Comparison of ENCODE assay signal across 8 mouse cellular contexts in the genomic region with DNA sequence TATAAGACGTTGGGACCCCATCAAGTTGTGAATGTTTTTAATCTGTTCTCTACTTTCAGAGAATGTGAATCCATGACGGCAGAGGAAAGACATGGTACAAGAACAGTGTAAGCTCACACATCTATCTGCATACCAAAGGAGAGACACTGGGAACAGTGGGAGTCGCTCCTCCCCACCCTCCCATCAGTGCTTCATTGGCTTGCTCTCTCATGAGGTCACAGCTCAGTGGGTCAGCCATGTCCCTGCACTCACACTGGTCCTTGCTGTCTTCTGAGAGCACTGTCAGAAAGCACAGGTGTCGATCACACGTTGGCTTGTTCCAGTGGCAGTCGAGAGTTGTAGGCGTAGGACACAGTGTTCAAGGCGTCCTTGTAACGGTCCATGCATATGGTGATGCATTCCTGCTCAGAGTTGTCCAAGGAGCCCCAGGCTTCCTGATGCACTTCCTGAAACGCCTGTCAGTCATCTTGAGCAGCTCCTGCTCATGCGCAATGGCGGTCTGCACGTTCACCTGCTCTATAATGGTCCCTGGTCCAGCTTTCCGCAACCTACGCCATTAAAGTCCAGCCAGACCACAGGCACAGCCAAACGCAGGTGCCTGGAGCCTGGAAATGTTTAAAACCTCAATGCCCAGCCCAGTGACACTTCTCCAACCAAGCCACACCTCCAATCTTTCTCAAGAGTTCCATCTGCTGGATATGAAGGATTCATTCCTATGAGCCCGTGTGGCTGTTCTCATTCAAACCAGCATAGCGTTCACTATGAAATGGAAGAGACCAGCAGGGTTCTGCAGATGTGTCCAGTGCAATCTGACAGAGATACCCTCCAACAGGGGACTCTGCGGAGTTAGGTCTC. TPM values are rescaled to one million over a fixed set of nuclear protein-coding genes. Genes with fewer than 3 reads are reported as not detected.
DNase-seq lines count a peak whose midpoint lies in the region; ATAC-seq and TF ChIP-seq lines count a peak whose summit lies in the region.

No protein-coding gene starts in this region.

- TF ChIP-seq CTCF in ES-Bruce4 (IDR thresholded peaks at IDR 0.05; ENCODE audit: low read depth, low read length), result no peak

- H3K27ac ChIP-seq in heart, embryonic 10.5 days, result peak overlapping the region; percentile 47; the same call in 1 of the 2 replicates
- H3K27ac ChIP-seq in ES-Bruce4 (ENCODE audit: insufficient read depth, low read length), result no peak overlapping the region
- no peak overlapping the region for H3K27ac ChIP-seq in forebrain, embryonic 13.5 days
- peak overlapping the region; percentile 65; the same call in 1 of the 2 replicates for H3K27ac ChIP-seq in liver, embryonic 15.5 days (replicated peaks)

- H3K9ac ChIP-seq in ES-Bruce4 (ENCODE audit: low read depth, poor library complexity, severe bottlenecking), result no peak overlapping the region
- H3K9ac ChIP-seq in forebrain, embryonic 13.5 days, result no peak overlapping the region
- H3K9ac ChIP-seq in liver, embryonic 15.5 days, result no peak overlapping the region

- peaks cover 52% of the 10 kb centered on the region for H3K27me3 ChIP-seq in heart, embryonic 10.5 days (ENCODE audit: insufficient read depth, poor library complexity, severe bottlenecking)
- H3K27me3 ChIP-seq in ES-Bruce4 (ENCODE audit: control insufficient read depth, insufficient read depth, low read length, poor library complexity, severe bottlenecking), result peaks cover 2% of the 10 kb centered on the region; the same call in 1 of the 2 replicates
- H3K27me3 ChIP-seq in forebrain, embryonic 13.5 days, result peaks cover 54% of the 10 kb centered on the region
- peaks cover 39% of the 10 kb centered on the region for H3K27me3 ChIP-seq in liver, embryonic 15.5 days

- 0 out of 2 replicates have a peak, but pooled peaks have one; percentile 57 for TF ChIP-seq EP300 in ES-Bruce4 (IDR thresholded peaks at IDR 0.05; ENCODE audit: insufficient read depth, low read depth, low read length)

- H3K4me2 ChIP-seq in forebrain, embryonic 13.5 days, result peak overlapping the region; percentile 65
- H3K4me2 ChIP-seq in liver, embryonic 15.5 days, result peak overlapping the region; percentile 84

- ATAC-seq in forebrain, embryonic 13.5 days, result no peak
- no peak for ATAC-seq in liver, embryonic 15.5 days (ENCODE audit: insufficient read depth)

- no peak overlapping the region for H3K4me3 ChIP-seq in heart, embryonic 10.5 days
- peak overlapping the region; percentile 3; the same call in 1 of the 2 replicates for H3K4me3 ChIP-seq in ES-Bruce4 (ENCODE audit: low read depth, low read length)
- peak overlapping the region; percentile 55 for H3K4me3 ChIP-seq in forebrain, embryonic 13.5 days
- H3K4me3 ChIP-seq in liver, embryonic 15.5 days (replicated peaks), result no peak overlapping the region

- TF ChIP-seq POLR2A in ES-Bruce4 (IDR thresholded peaks at IDR 0.05; ENCODE audit: insufficient read depth, low read length), result no peak

- H3K9me3 ChIP-seq in heart, embryonic 10.5 days, result no peaks in the 10 kb centered on the region
- no peaks in the 10 kb centered on the region for H3K9me3 ChIP-seq in ES-Bruce4 (replicated peaks; ENCODE audit: control insufficient read depth, insufficient read depth, low read length, poor library complexity, severe bottlenecking)
- H3K9me3 ChIP-seq in forebrain, embryonic 13.5 days (replicated peaks), result no peaks in the 10 kb centered on the region
- H3K9me3 ChIP-seq in liver, embryonic 15.5 days (replicated peaks), result no peaks in the 10 kb centered on the region

- no peaks in the 10 kb centered on the region for H3K36me3 ChIP-seq in heart, embryonic 10.5 days
- H3K36me3 ChIP-seq in ES-Bruce4 (ENCODE audit: control insufficient read depth, insufficient read depth, low read length, poor library complexity, severe bottlenecking), result no peaks in the 10 kb centered on the region
- no peaks in the 10 kb centered on the region for H3K36me3 ChIP-seq in forebrain, embryonic 13.5 days (ENCODE audit: poor library complexity, severe bottlenecking)
- H3K36me3 ChIP-seq in liver, embryonic 15.5 days (replicated peaks), result no peaks in the 10 kb centered on the region

- DNase-seq in heart, embryonic 10.5 days (ENCODE audit: low spot score), result no peak
- no peak for DNase-seq in heart, adult 8-10 months (ENCODE audit: low spot score)
- DNase-seq in adrenal gland, postnatal 4 days (ENCODE audit: low spot score in 2 of 2), result no peak
- DNase-seq in adrenal gland, adult 18-20 months (ENCODE audit: low spot score in 2 of 2), result no peak
- no peak for DNase-seq in layer of hippocampus, postnatal 25 days (ENCODE audit: extremely low spot score in 1 of 2, low spot score in 1 of 2)

- H3K4me1 ChIP-seq in heart, embryonic 10.5 days, result peaks cover 27% of the 10 kb centered on the region
- H3K4me1 ChIP-seq in ES-Bruce4 (ENCODE audit: control insufficient read depth, insufficient read depth, low read length), result peaks cover 7% of the 10 kb centered on the region
- peaks cover 24% of the 10 kb centered on the region for H3K4me1 ChIP-seq in forebrain, embryonic 13.5 days
- H3K4me1 ChIP-seq in liver, embryonic 15.5 days (replicated peaks), result peaks cover 43% of the 10 kb centered on the region

- WGBS in heart, embryonic 10.5 days, result 76% methylated on average over 19 of the region's 19 CpGs
- 78% methylated on average over 19 of the region's 19 CpGs for WGBS in forebrain, embryonic 13.5 days
- WGBS in liver, embryonic 15.5 days (ENCODE audit: insufficient replicate concordance), result 67% methylated on average over 19 of the region's 19 CpGs

RNA-seq across cellular contexts. Expression of gene H2-K1, which starts 19.7 kb away (rescaled TPM):
- polyA plus RNA-seq in heart, embryonic 10.5 days (2016; fragmentation: Nextera tagmentation; extraction: Ambion mirVana), result 13.0 and 16.2 TPM in 2 replicates
- 100 to 1,000 TPM; 111 to 163 (median 123) TPM for total RNA-seq in heart, adult 8-10 months (2022)
- 98.4 and 103 TPM in 2 replicates for polyA plus RNA-seq in ES-Bruce4 (2011; ENCODE audit: insufficient read depth, insufficient read length, low read depth, missing spikeins)
- polyA plus RNA-seq in forebrain, embryonic 13.5 days (2015; fragmentation: Nextera tagmentation; extraction: Ambion mirVana), result 12.9 and 24.0 TPM in 2 replicates
- 123 and 165 TPM in 2 replicates for polyA plus RNA-seq in liver, embryonic 15.5 days (2015; fragmentation: Nextera tagmentation; extraction: Ambion mirVana)
- total RNA-seq in adrenal gland, postnatal 4 days (2021), result 100 to 1,000 TPM; 173 to 174 TPM
- total RNA-seq in adrenal gland, adult 18-20 months (2021), result 1,000 to 10,000 TPM in 1 of 2 experiments, 100 to 1,000 TPM in 1; 550 to 1,344 TPM
- total RNA-seq in layer of hippocampus, postnatal 25 days (2021), result 10 to 100 TPM; 15.8 to 19.7 TPM

RNA-seq across cellular contexts. Expression of gene Rps18, which starts 24.6 kb away (rescaled TPM):
- polyA plus RNA-seq in heart, embryonic 10.5 days (2016; fragmentation: Nextera tagmentation; extraction: Ambion mirVana), result 1,115 and 1,297 TPM in 2 replicates
- total RNA-seq in heart, adult 8-10 months (2022), result 100 to 1,000 TPM; 373 to 430 (median 408) TPM
- polyA plus RNA-seq in ES-Bruce4 (2011; ENCODE audit: insufficient read depth, insufficient read length, low read depth, missing spikeins), result 2,174 TPM in 2 replicates
- polyA plus RNA-seq in forebrain, embryonic 13.5 days (2015; fragmentation: Nextera tagmentation; extraction: Ambion mirVana), result 1,165 and 1,184 TPM in 2 replicates
- 939 and 1,010 TPM in 2 replicates for polyA plus RNA-seq in liver, embryonic 15.5 days (2015; fragmentation: Nextera tagmentation; extraction: Ambion mirVana)
- total RNA-seq in adrenal gland, postnatal 4 days (2021), result 1,000 to 10,000 TPM; 1,180 to 1,281 TPM
- total RNA-seq in adrenal gland, adult 18-20 months (2021), result 100 to 1,000 TPM; 672 to 676 TPM
- total RNA-seq in layer of hippocampus, postnatal 25 days (2021), result 100 to 1,000 TPM; 311 to 351 TPM

RNA-seq across cellular contexts. Expression of gene Vps52, which starts 24.8 kb away (rescaled TPM):
- 47.1 and 47.5 TPM in 2 replicates for polyA plus RNA-seq in heart, embryonic 10.5 days (2016; fragmentation: Nextera tagmentation; extraction: Ambion mirVana)
- 10 to 100 TPM; 35.6 to 45.0 (median 41.6) TPM for total RNA-seq in heart, adult 8-10 months (2022)
- polyA plus RNA-seq in ES-Bruce4 (2011; ENCODE audit: insufficient read depth, insufficient read length, low read depth, missing spikeins), result 18.3 and 19.0 TPM in 2 replicates
- 58.6 and 61.4 TPM in 2 replicates for polyA plus RNA-seq in forebrain, embryonic 13.5 days (2015; fragmentation: Nextera tagmentation; extraction: Ambion mirVana)
- 23.3 and 24.6 TPM in 2 replicates for polyA plus RNA-seq in liver, embryonic 15.5 days (2015; fragmentation: Nextera tagmentation; extraction: Ambion mirVana)
- 10 to 100 TPM; 62.8 to 72.5 TPM for total RNA-seq in adrenal gland, postnatal 4 days (2021)
- total RNA-seq in adrenal gland, adult 18-20 months (2021), result 10 to 100 TPM; 51.1 to 53.5 TPM
- 10 to 100 TPM; 85.0 to 95.9 TPM for total RNA-seq in layer of hippocampus, postnatal 25 days (2021)

RNA-seq across cellular contexts. Expression of gene B3galt4, which starts 29.1 kb away (rescaled TPM):
- 5.9 and 7.1 TPM in 2 replicates for polyA plus RNA-seq in heart, embryonic 10.5 days (2016; fragmentation: Nextera tagmentation; extraction: Ambion mirVana)
- 1 to 10 TPM in 3 of 4 experiments, under 1 TPM in 1; 0.89 to 2.6 (median 1.6) TPM for total RNA-seq in heart, adult 8-10 months (2022)
- polyA plus RNA-seq in ES-Bruce4 (2011; ENCODE audit: insufficient read depth, insufficient read length, low read depth, missing spikeins), result 3.6 and 4.2 TPM in 2 replicates
- polyA plus RNA-seq in forebrain, embryonic 13.5 days (2015; fragmentation: Nextera tagmentation; extraction: Ambion mirVana), result 7.3 and 9.4 TPM in 2 replicates
- 2.4 and 2.5 TPM in 2 replicates for polyA plus RNA-seq in liver, embryonic 15.5 days (2015; fragmentation: Nextera tagmentation; extraction: Ambion mirVana)
- 1 to 10 TPM; 7.1 to 7.2 TPM for total RNA-seq in adrenal gland, postnatal 4 days (2021)
- 1 to 10 TPM; 3.9 to 5.0 TPM for total RNA-seq in adrenal gland, adult 18-20 months (2021)
- total RNA-seq in layer of hippocampus, postnatal 25 days (2021), result 1 to 10 TPM; 6.0 to 6.6 TPM

RNA-seq across cellular contexts. Expression of gene Wdr46, which starts 39.9 kb away (rescaled TPM):
- polyA plus RNA-seq in heart, embryonic 10.5 days (2016; fragmentation: Nextera tagmentation; extraction: Ambion mirVana), result 35.8 and 48.1 TPM in 2 replicates
- 10 to 100 TPM; 10.1 to 12.8 (median 11.6) TPM for total RNA-seq in heart, adult 8-10 months (2022)
- 25.3 and 30.2 TPM in 2 replicates for polyA plus RNA-seq in ES-Bruce4 (2011; ENCODE audit: insufficient read depth, insufficient read length, low read depth, missing spikeins)
- polyA plus RNA-seq in forebrain, embryonic 13.5 days (2015; fragmentation: Nextera tagmentation; extraction: Ambion mirVana), result 28.4 and 29.4 TPM in 2 replicates
- 18.4 and 19.3 TPM in 2 replicates for polyA plus RNA-seq in liver, embryonic 15.5 days (2015; fragmentation: Nextera tagmentation; extraction: Ambion mirVana)
- total RNA-seq in adrenal gland, postnatal 4 days (2021), result 10 to 100 TPM; 35.1 to 35.2 TPM
- 10 to 100 TPM; 29.2 to 35.7 TPM for total RNA-seq in adrenal gland, adult 18-20 months (2021)
- total RNA-seq in layer of hippocampus, postnatal 25 days (2021), result 10 to 100 TPM; 13.2 to 14.2 TPM

Comparison
In these comparisons a context has a peak if more than half of its experiments do, and no peak if none do; other contexts are left out.
1. H3K27ac ChIP-seq: peak in heart, embryonic 10.5 days (single experiment) and liver, embryonic 15.5 days (single experiment); none in ES-Bruce4 (single experiment) and forebrain, embryonic 13.5 days (single experiment).
2. H3K4me3 ChIP-seq: peak in ES-Bruce4 (single experiment) and forebrain, embryonic 13.5 days (single experiment); none in heart, embryonic 10.5 days (single experiment) and liver, embryonic 15.5 days (single experiment).
3. RNA of gene H2-K1, which starts 19.7 kb away (total RNA-seq): 550 to 1,344 TPM in adrenal gland, adult 18-20 months, 173 to 174 TPM in adrenal gland, postnatal 4 days and 111 to 163 TPM in heart, adult 8-10 months; 15.8 to 19.7 TPM in layer of hippocampus, postnatal 25 days; every median in the first group is over 4 times any median in the second.